Mouse (Mus musculus) heart, adult 18-20 months (tissue): ENCODE results near the gene 1110004F10Rik. TPM values are rescaled to one million over a fixed set of nuclear protein-coding genes. Genes with fewer than 3 reads are reported as not detected.

Source experiments
- DNase-seq, 2 experiments: peaks; one replicate each; pipeline ENCODE4 v3.0.0; 2021 to 2022; ENCODE audit warnings: mixed read lengths in 1 of 2
- total RNA-seq, 2 experiments: library from RNA; stranded (reverse); gene quantifications; 2 replicates each; pipeline ENCODE4 v1.2.3; 2021

Gene 1110004F10Rik
- total RNA-seq, 2 experiments from 2014 or later = 48.9 to 54.6 TPM

- DNase-seq = no peak
Observed at GRCm38 (mm10) chr7:116137149-116137548, 98.0 kb downstream of the 1110004F10Rik start.

DNA sequence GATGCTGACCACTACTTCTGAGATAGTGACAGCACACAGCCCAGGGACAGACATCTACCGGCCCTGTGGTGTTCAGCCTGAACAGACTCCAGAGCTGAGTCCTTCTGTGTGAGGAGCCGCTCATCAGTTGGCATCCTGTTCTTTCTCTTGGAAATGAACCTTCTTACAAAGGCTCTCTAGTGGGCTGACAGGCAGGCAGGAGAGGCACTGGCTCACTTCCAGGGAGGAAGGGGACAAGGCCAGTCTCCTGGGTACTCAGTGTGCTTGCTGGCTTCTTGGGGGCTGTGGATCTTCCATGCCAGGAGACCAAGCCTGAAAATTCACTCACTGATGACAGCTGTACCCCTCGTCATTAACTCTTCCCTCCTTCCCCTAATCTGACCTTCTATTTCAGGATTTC, 98.5 kb downstream of the 1110004F10Rik start:
- no peak for DNase-seq

DNA sequence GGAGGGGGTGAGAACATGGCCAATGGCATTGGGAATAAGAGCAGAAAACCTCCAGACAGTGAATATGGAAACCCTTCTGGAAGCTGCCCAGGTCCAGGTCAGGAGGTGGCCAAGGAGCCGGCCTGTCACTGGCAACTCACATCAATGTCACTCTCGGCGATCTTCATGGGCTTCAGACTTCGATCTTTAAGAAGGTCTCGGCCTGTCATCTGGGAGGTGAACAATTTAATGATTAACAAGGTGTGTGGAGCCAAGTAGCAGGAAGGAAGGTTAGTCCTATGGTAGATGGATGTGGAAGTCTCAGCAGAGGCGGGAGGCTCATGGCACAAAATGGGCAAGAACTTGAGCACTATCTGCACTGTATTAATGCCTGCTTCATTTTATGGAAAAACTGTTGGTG, 105.8 kb downstream of the 1110004F10Rik start:
- DNase-seq = no peak

DNA sequence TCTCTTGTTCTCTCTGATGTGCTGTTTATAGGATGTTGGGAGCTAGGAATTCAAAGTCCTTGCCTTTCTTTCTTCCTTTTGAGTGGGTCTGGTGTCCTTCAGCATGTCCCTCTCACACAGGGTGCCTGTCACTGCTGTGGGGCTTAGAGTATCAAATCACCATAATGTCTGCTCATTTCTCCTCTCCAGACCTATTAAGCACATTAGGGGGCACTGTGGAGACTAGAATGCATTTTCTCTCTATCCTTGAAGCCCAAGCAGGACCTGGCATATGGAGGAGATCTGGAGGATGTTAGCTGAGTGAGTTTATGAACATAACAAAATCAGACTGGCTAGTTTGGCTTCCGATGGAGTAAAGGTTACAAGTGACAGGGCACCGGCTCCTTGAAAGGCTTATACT, 107.9 kb downstream of the 1110004F10Rik start:
- no peak for DNase-seq

DNA sequence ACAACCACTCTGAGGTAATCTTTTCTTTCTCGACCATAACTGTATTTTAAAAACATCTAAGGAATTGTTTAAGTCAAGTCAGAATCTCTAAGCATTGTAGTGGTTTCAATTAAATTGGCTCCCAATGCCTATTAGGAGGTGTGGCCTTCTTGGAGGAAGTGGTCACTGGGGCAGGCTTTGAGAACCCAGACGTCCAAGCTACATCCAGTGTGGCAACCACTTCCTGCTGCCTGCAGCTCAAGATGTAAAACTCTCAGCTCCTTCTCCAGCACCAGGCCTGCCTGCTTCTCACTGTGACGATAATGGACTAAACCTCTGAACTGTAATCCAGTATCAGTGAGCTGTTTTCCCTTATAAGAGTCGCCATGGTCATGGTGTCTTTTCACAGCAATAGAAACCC, 110.4 kb downstream of the 1110004F10Rik start:
- DNase-seq = no peak

- DNase-seq = peak in 1 of 2 experiments; percentile 11
Observed at GRCm38 (mm10) chr7:116153781-116154368, 114.7 kb downstream of the 1110004F10Rik start.

Other genes starting within 250 kb of the 1110004F10Rik start
- gene Sox6, start 601 bp upstream of the 1110004F10Rik start, total RNA-seq = 10 to 100 TPM; 20.8 to 24.7 TPM
- 1 to 10 TPM; 1.7 to 2.0 TPM for gene Gm4353, start 45.2 kb downstream of the 1110004F10Rik start, total RNA-seq